Mouse (Mus musculus) brain, adult 2 months (tissue): Measurements from ENCODE around the gene Ptpn7.

ENCODE experiments used
- DNase-seq: peaks from one replicate; pipeline ENCODE4 v3.0.0; 2011; ENCODE audit warnings: low read depth, low spot score

Ptpn7 gene

GRCm38 (mm10) chr1:135128986-135129385, 3.5 kb upstream of the Ptpn7 start:
- DNase-seq = no peak

- peak; percentile 26 for DNase-seq
These were observed 2.8 kb upstream of the Ptpn7 start for GRCm38 (mm10) chr1:135129543-135130183.

GRCm38 (mm10) chr1:135130376-135131018, 2.0 kb upstream of the Ptpn7 start:
- no peak for DNase-seq

- DNase-seq = no peak
These were observed 1.5 kb upstream of the Ptpn7 start for GRCm38 (mm10) chr1:135131034-135131433.

- DNase-seq = peak; percentile 41
These were observed 940 bp upstream of the Ptpn7 start for GRCm38 (mm10) chr1:135131560-135131959.

GRCm38 (mm10) chr1:135132893-135133369, 431 bp downstream of the Ptpn7 start:
- DNase-seq = no peak

GRCm38 (mm10) chr1:135133678-135134435, 1.4 kb downstream of the Ptpn7 start:
- DNase-seq = no peak

- DNase-seq = no peak
These were observed 2.7 kb downstream of the Ptpn7 start for GRCm38 (mm10) chr1:135135111-135135787.

GRCm38 (mm10) chr1:135136500-135136899, 4.0 kb downstream of the Ptpn7 start:
- DNase-seq = peak; percentile 90

GRCm38 (mm10) chr1:135139906-135140305, 7.4 kb downstream of the Ptpn7 start:
- DNase-seq = no peak

GRCm38 (mm10) chr1:135142452-135142851, 10.0 kb downstream of the Ptpn7 start:
- DNase-seq = no peak

- DNase-seq = no peak
These were observed 11.4 kb downstream of the Ptpn7 start for GRCm38 (mm10) chr1:135143940-135144339.

- DNase-seq = peak; percentile 93
These were observed 13.8 kb downstream of the Ptpn7 start, which contains the start of gene Arl8a for GRCm38 (mm10) chr1:135146077-135146945. Gene Arl8a (plus strand): TSS chr1:135146824.

GRCm38 (mm10) chr1:135146946-135147701, 14.6 kb downstream of the Ptpn7 start:
- DNase-seq = peak; percentile 87

GRCm38 (mm10) chr1:135147702-135148058, 15.2 kb downstream of the Ptpn7 start:
- DNase-seq = no peak

GRCm38 (mm10) chr1:135148476-135148875, 16.0 kb downstream of the Ptpn7 start:
- peak; percentile 37 for DNase-seq

GRCm38 (mm10) chr1:135148996-135149395, 16.5 kb downstream of the Ptpn7 start:
- DNase-seq = no peak

GRCm38 (mm10) chr1:135154011-135154410, 21.5 kb downstream of the Ptpn7 start:
- peak; percentile 29 for DNase-seq

GRCm38 (mm10) chr1:135154411-135154959, 22.0 kb downstream of the Ptpn7 start:
- DNase-seq = peak; percentile 95

- no peak for DNase-seq
These were observed 23.8 kb downstream of the Ptpn7 start for GRCm38 (mm10) chr1:135156300-135156699.
